Mouse (Mus musculus) embryonic facial prominence, embryonic 14.5 days (tissue): ENCODE results near the gene Gm853. TPM values are rescaled to one million over a fixed set of nuclear protein-coding genes. Genes with fewer than 3 reads are reported as not detected.
A peak's percentile ranks its signal among the peaks of the same experiment; 100 is the strongest.

Source experiments
- ATAC-seq: fragments of 200-750 bp; cut with Nextera tagmentation; 2 replicates; pipeline ENCODE4 v1.8.0; 2017; ENCODE audit warnings: low read depth, moderate number of reproducible peaks, moderate TSS enrichment
- DNase-seq: peaks from one replicate; pipeline ENCODE4 v3.0.0-alpha.2; 2015; ENCODE audit warnings: low spot score
- H3K27ac ChIP-seq: fragments of 300-500 bp; sonication (generic); replicated peaks from 2 replicates; pipeline ENCODE4 v1.5.1; 2014; ENCODE audit warnings: low read depth, mild to moderate bottlenecking, low read length, moderate library complexity
- H3K27me3 ChIP-seq: fragments of 300-500 bp; sonication (generic); replicated peaks from 2 replicates; pipeline ENCODE4 v1.6.1; 2014; ENCODE audit warnings: low read length; ENCODE audit not compliant: control insufficient read depth, insufficient read depth
- H3K36me3 ChIP-seq: fragments of 300-500 bp; sonication (generic); 2 replicates; pipeline ENCODE4 v1.6.1; 2014; ENCODE audit warnings: low read length, mixed read lengths; ENCODE audit not compliant: control insufficient read depth, insufficient read depth
- H3K4me1 ChIP-seq: fragments of 300-500 bp; sonication (generic); 2 replicates; pipeline ENCODE4 v1.6.1; 2014; ENCODE audit warnings: antibody characterized with exemption, low read length; ENCODE audit not compliant: control insufficient read depth, insufficient read depth
- H3K4me2 ChIP-seq: fragments of 300-500 bp; sonication (generic); 2 replicates; pipeline ENCODE4 v1.6.1; 2014; ENCODE audit warnings: low read depth, mild to moderate bottlenecking, low read length, moderate library complexity, mixed read lengths
- H3K4me3 ChIP-seq: fragments of 300-500 bp; sonication (generic); 2 replicates; pipeline ENCODE4 v1.5.1; 2014; ENCODE audit warnings: low read depth, mild to moderate bottlenecking, low read length
- H3K9ac ChIP-seq: fragments of 300-500 bp; sonication (generic); 2 replicates; pipeline ENCODE4 v1.6.1; 2014; ENCODE audit warnings: low read depth, mild to moderate bottlenecking, low read length, moderate library complexity, mixed read lengths
- H3K9me3 ChIP-seq: fragments of 300-500 bp; sonication (generic); 2 replicates; pipeline ENCODE4 v1.6.1; 2016; ENCODE audit warnings: low read length; ENCODE audit not compliant: control insufficient read depth
- WGBS: fragments of 180-500 bp; shearing (Covaris S2); extraction: QIAGEN DNeasy Blood & Tissue Kit; methylation state at CpG from one replicate; pipeline ENCODE4 v1.1.7; 2014; 5-methylcytosine and 5-hydroxymethylcytosine counted together
- polyA plus RNA-seq: library from polyadenylated mRNA; unstranded; fragments of >200 nt; fragmentation: Nextera tagmentation; extraction: Ambion mirVana; gene quantifications from 2 replicates; pipeline ENCODE4 v1.2.1, GENCODE M21; 2014

Gm853 gene
- polyA plus RNA-seq, 1 experiment from 2014 or later = not detected

DNA sequence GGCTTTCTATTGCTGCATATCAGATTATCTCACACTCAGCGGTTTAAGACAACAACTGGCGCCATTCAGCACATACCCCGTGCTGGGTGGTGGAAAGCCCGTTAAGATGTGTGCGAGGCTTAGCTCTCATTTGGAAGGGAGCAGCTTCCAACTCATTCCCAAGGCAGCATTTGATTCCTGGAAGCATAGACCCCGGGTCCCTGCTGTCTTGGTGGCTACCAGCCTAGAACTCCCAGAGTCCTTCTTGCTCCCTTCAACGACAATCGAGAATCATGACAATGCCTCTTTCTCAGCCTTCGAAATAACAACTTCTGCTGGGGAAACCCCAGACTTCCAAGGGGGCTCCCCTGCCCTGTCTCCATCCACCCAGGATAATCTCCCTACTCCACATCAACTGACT lies 35.8 kb downstream of the Gm853 start:
- ATAC-seq (no peak), DNase-seq (no peak)
- no peak overlapping the region for H3K4me3 ChIP-seq
- H3K9ac ChIP-seq = no peak overlapping the region
- H3K36me3 ChIP-seq = no peaks in the 10 kb centered on the region
- H3K27me3 ChIP-seq = no peaks in the 10 kb centered on the region
- H3K4me1 ChIP-seq = no peaks in the 10 kb centered on the region
- no peak overlapping the region for H3K4me2 ChIP-seq
- no peak overlapping the region for H3K27ac ChIP-seq
- 77% methylated on average over 9 of the region's 9 CpGs for WGBS
- H3K9me3 ChIP-seq = no peaks in the 10 kb centered on the region

DNA sequence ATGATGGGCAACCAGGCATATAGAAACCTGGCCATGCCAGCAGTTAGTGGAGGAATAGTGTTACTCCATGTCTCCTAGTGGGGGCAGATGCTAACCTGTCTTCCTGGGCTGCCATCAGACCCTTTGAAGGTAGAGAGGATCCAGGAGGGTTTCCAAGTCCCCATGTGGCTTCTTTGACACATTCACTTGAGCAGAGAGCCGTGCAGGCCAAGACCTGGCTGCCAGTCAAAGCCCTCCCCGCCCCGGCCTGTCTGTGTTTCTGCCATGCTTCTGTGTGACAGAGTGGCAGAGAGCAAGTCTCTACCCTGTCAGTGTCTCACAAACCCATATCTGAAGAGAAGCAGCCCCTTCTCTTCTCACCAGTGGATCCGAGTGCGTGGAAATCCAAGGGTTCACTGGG lies 38.3 kb downstream of the Gm853 start:
- no peak for ATAC-seq
- WGBS = 79% methylated on average over 5 of the region's 5 CpGs

DNA sequence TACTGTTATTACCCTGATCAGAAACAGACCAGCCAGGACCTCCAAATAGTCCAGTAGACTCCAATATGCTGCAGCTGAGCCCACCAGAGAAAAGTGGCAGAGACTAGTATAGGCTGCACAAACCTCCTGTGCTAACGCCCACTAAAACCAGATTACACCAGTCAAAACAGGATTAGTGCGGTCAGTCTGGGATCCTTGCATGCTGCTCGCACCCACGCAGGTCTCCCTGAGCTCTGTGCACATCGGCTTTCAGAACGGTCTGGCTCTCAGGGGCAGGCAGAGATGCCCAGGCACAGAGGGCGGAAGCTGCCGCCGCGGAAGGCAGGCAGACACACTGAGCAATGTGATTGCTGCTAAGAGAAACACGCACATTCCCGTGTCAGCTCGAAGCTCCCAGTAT lies 39.2 kb downstream of the Gm853 start:
- Histone ChIP-seq H3K9ac (no peak overlapping the region), H3K4me1 (no peaks in the 10 kb centered on the region), H3K9me3 (no peaks in the 10 kb centered on the region), H3K4me3 (no peak overlapping the region), H3K4me2 (no peak overlapping the region), H3K36me3 (no peaks in the 10 kb centered on the region), H3K27ac (no peak overlapping the region), H3K27me3 (no peaks in the 10 kb centered on the region)
- DNase-seq (no peak), ATAC-seq (peak; percentile 47; the same call in 1 of the 2 replicates)
- 69% methylated on average over 13 of the region's 13 CpGs for WGBS

More for the DNA sequence above, 38.3 kb downstream of the Gm853 start:
- H3K36me3 ChIP-seq = no peaks in the 10 kb centered on the region
- no peak overlapping the region for H3K9ac ChIP-seq
- H3K27me3 ChIP-seq = no peaks in the 10 kb centered on the region
- no peak overlapping the region for H3K4me2 ChIP-seq
- no peak overlapping the region for H3K27ac ChIP-seq
- no peaks in the 10 kb centered on the region for H3K4me1 ChIP-seq
- DNase-seq = no peak
- no peak overlapping the region for H3K4me3 ChIP-seq
- no peaks in the 10 kb centered on the region for H3K9me3 ChIP-seq

DNA sequence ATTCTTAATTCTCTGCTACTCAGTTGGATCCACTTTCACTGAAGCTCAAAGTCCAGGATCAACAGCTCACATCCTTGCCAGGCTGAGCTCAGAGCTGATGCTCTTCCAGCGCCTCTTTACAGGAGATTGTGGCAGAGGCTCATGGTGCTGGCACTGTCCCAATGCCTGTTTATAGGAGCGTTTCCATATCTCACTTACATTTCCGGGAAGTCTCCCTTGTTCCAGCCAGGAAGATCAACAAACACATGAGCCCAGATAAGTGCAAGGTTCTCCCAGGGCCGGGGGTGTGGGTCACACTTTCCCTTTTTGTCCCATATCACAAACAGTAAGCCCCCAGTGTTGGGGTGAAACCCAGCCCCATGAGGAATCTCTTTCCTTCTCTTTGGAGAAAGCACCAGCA lies 40.3 kb downstream of the Gm853 start:
- no peaks in the 10 kb centered on the region for H3K36me3 ChIP-seq
- DNase-seq (no peak), ATAC-seq (no peak)
- WGBS = 61% methylated on average over 4 of the region's 4 CpGs
- H3K9me3 ChIP-seq = no peaks in the 10 kb centered on the region
- H3K4me2 ChIP-seq = no peak overlapping the region
- H3K9ac ChIP-seq = 0 out of 2 replicates have a peak overlapping the region, but pooled peaks have one; percentile 6
- H3K4me3 ChIP-seq = no peak overlapping the region
- H3K27me3 ChIP-seq = no peaks in the 10 kb centered on the region
- no peak overlapping the region for H3K27ac ChIP-seq
- H3K4me1 ChIP-seq = peaks cover 3% of the 10 kb centered on the region; the same call in 1 of the 2 replicates

DNA sequence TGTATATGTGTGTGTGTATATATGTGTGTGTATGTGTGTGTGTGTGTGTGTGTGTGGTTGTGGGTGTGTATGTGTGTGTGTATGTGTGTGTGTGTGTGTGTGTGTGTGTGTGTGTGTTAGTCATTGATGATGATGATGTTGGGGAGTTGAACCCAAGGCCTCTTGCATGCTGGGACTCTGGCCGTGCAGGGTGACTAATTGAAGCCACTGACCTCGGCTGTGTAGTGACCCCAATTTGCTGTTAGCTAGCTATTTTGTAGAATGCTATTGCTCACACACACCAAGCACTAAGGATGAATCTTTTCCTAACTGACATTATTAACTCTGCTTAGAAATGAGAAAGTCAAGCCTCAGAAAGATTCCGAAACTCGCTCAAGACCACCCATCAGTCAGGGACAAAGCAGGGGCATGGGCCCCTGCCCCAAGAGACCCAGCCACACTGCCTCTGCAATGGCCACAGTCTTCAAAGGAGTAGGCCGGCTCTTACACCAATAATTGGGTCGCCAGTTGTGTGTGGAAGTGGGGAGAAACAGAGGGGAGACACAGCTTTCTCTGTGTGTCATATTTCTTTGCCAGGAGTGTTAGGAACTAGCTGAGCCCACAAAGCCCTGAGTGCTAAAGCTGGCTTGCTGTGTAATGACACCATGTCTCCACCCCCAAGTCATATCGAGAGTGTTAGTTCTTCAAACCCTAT lies 41.1 kb downstream of the Gm853 start:
- H3K4me2 ChIP-seq = no peak overlapping the region
- no peak overlapping the region for H3K4me3 ChIP-seq
- no peaks in the 10 kb centered on the region for H3K36me3 ChIP-seq
- no peaks in the 10 kb centered on the region for H3K27me3 ChIP-seq
- no peak overlapping the region for H3K27ac ChIP-seq
- no peak overlapping the region for H3K9ac ChIP-seq
- WGBS = 63% methylated on average over 7 of the region's 7 CpGs
- ATAC-seq (no peak), DNase-seq (no peak)
- H3K4me1 ChIP-seq = peaks cover 4% of the 10 kb centered on the region; the same call in 1 of the 2 replicates
- no peaks in the 10 kb centered on the region for H3K9me3 ChIP-seq

DNA sequence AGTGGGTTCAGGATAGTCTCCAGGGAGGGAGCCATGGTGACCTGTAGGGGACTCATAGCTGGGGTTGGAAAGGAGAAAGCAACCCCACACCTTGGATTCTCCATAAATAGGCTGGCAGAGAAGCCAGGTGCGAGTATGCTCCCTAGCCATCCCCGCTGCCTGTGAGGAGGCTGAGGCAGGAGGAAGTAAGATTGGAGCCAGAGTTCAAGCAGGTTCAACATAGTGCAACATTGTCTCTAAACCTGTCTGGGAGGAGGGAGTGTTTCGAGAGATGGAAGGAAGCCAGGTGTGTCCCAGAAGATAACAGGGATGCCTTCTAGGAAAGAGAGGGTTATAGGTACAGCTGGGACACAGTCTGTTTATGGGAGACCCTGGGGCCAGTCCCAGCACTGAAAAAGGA lies 42.3 kb downstream of the Gm853 start:
- WGBS = 77% methylated on average over 3 of the region's 3 CpGs
- Histone ChIP-seq H3K9me3 (no peaks in the 10 kb centered on the region), H3K4me2 (no peak overlapping the region), H3K27me3 (peaks cover 6% of the 10 kb centered on the region; the same call in 1 of the 2 replicates), H3K36me3 (no peaks in the 10 kb centered on the region), H3K4me1 (peaks cover 12% of the 10 kb centered on the region), H3K9ac (no peak overlapping the region), H3K27ac (no peak overlapping the region), H3K4me3 (no peak overlapping the region)
- ATAC-seq (no peak), DNase-seq (no peak)

DNA sequence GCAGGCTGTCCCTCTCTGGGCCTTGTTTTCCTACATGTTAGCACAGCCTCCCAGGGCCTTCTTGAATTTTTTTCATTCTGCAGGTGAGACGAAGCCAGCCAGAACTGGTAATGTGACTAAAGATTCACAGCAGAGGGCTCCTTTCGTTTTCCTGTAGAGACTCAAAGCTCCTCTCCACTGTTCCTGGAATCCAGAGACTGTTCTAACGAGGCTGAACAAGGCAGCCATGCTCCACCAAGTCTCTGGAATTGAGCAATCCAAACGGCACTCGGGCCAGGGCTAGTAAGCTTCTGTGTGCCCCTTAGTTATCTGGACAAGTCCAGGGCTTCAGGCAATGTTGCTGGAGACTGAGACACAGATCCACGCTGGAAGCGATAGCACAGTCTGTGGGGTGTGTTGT lies 44.7 kb downstream of the Gm853 start:
- ATAC-seq (no peak), DNase-seq (no peak)
- Histone ChIP-seq H3K27ac (no peak overlapping the region; the same call in 1 of the 2 replicates), H3K4me1 (peaks cover 23% of the 10 kb centered on the region), H3K4me3 (no peak overlapping the region), H3K4me2 (no peak overlapping the region), H3K36me3 (no peaks in the 10 kb centered on the region), H3K9me3 (no peaks in the 10 kb centered on the region), H3K9ac (no peak overlapping the region; the same call in 1 of the 2 replicates), H3K27me3 (peaks cover 22% of the 10 kb centered on the region)
- 47% methylated on average over 7 of the region's 7 CpGs for WGBS

DNA sequence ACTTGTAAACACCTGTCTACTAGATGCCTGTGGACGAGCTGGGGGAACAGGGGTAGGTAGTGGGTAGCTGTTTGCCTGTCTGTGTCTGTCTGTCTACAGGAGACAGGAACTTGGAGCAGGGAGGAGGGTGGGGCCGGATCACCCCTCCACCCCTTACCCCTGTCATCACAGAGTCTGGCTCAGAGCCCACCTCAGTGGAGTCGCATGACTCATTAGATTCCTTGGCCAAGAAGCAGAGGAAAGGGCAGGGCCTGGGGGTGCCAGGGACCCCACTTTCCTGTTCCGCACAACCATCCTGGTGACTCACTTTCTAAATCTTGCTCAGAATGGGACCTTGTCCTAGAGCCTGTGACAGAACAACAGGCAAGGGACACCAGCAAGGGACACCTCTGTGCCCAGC lies 45.1 kb downstream of the Gm853 start:
- ATAC-seq = 0 out of 2 replicates have a peak, but pooled peaks have one; percentile 7
- WGBS = 35% methylated on average over 4 of the region's 4 CpGs
- Histone ChIP-seq H3K27me3 (peaks cover 22% of the 10 kb centered on the region), H3K4me1 (peaks cover 28% of the 10 kb centered on the region), H3K4me2 (no peak overlapping the region), H3K36me3 (no peaks in the 10 kb centered on the region), H3K9me3 (no peaks in the 10 kb centered on the region), H3K9ac (no peak overlapping the region), H3K4me3 (no peak overlapping the region), H3K27ac (no peak overlapping the region)
- no peak for DNase-seq

DNA sequence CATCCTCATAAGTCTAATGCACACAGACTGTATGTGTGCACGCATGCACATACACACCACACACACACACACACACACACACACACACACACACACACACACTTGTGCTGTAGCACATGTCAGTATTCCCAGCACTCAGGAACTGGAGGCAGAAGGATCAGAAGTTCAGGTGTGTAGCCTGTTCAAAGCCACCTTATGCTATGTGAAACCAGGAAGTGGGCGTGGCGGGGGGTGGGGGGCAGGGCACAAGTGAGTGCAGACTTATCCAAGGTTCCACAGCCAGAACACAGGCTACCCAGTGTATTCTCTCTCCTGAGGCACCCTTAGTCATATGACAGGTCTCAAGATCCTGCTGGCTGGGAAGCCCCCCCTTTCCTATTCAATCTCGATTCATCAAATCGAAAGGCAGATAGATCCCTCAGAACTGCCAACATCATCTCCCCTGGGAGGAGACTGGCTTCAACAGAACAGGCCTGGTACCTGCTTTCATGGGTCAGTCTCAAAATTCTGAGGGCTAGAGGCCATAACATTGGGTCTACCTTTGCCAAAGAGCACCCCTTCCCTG lies 46.0 kb downstream of the Gm853 start:
- DNase-seq (no peak), ATAC-seq (no peak)
- Histone ChIP-seq H3K4me2 (no peak overlapping the region), H3K36me3 (no peaks in the 10 kb centered on the region), H3K27me3 (peaks cover 22% of the 10 kb centered on the region), H3K9ac (no peak overlapping the region), H3K9me3 (no peaks in the 10 kb centered on the region), H3K4me1 (peaks cover 28% of the 10 kb centered on the region), H3K4me3 (no peak overlapping the region), H3K27ac (no peak overlapping the region)
- WGBS = 78% methylated on average over 5 of the region's 5 CpGs
